Mouse (Mus musculus) cortical plate, adult 2 months (tissue): ENCODE measurements at regions not wholly inside any gene's neighbourhood (a gene's known extent, or its start where the extent isn't known, plus 50 kb on each side); places are given as distances from the start of the nearest gene placed in this dataset.

Experiments used
- H3K27ac ChIP-seq: fragments of 200-500 bp; 2 replicates; pipeline ENCODE4 v1.5.1; 2012; ENCODE audit warnings: low read length, control low read depth, inconsistent platforms; ENCODE audit not compliant: insufficient read depth
- H3K4me1 ChIP-seq: fragments of 200-500 bp; 2 replicates; pipeline ENCODE4 v1.6.1; 2011; ENCODE audit warnings: low read length; ENCODE audit not compliant: control insufficient read depth, insufficient read depth
- H3K4me3 ChIP-seq: fragments of 200-500 bp; 2 replicates; pipeline ENCODE4 v1.5.1; 2011; ENCODE audit warnings: mild to moderate bottlenecking, low read length, control low read depth; ENCODE audit not compliant: insufficient read depth
- CTCF ChIP-seq: fragments of 200-500 bp; IDR thresholded peaks from 2 replicates; pipeline ENCODE4 v1.5.1; 2011; ENCODE audit warnings: mild to moderate bottlenecking, control low read depth, low read length; ENCODE audit not compliant: insufficient read depth; ENCODE audit errors: extremely low read depth
- POLR2A ChIP-seq: fragments of 200-500 bp; IDR thresholded peaks from 2 replicates; pipeline ENCODE4 v1.6.1; 2011; ENCODE audit warnings: mild to moderate bottlenecking, low read length, control low read depth; ENCODE audit not compliant: insufficient read depth; ENCODE audit errors: extremely low read depth

GRCm38 (mm10) chr16:12516834-12517685, 533.1 kb downstream of the Shisa9 start:
- TF ChIP-seq CTCF (no peak), POLR2A (no peak)
- Histone ChIP-seq H3K27ac (no peak overlapping the region), H3K4me1 (no peaks in the 10 kb centered on the region), H3K4me3 (no peak overlapping the region)

GRCm38 (mm10) chr16:12518264-12518663, 534.4 kb downstream of the Shisa9 start:
- Histone ChIP-seq H3K27ac (no peak overlapping the region), H3K4me3 (no peak overlapping the region), H3K4me1 (no peaks in the 10 kb centered on the region)
- no peak for TF ChIP-seq CTCF
- TF ChIP-seq POLR2A, result no peak

GRCm38 (mm10) chr16:12521711-12522476, 538.0 kb downstream of the Shisa9 start:
- Histone ChIP-seq H3K4me1 (no peaks in the 10 kb centered on the region), H3K27ac (no peak overlapping the region), H3K4me3 (no peak overlapping the region)
- TF ChIP-seq CTCF (no peak), POLR2A (no peak)

- H3K4me3 ChIP-seq, result no peak overlapping the region
- no peak for TF ChIP-seq CTCF
- no peak for TF ChIP-seq POLR2A
- H3K27ac ChIP-seq, result no peak overlapping the region
- H3K4me1 ChIP-seq, result no peaks in the 10 kb centered on the region
Measured at GRCm38 (mm10) chr16:12548462-12548861, 561.0 kb upstream of the Ercc4 start.

GRCm38 (mm10) chr16:12588889-12589288, 520.6 kb upstream of the Ercc4 start:
- peak; percentile 24; the same call in 1 of the 2 replicates for TF ChIP-seq CTCF
- no peak for TF ChIP-seq POLR2A
- H3K27ac ChIP-seq, result no peak overlapping the region

GRCm38 (mm10) chr16:12608259-12608658, 501.2 kb upstream of the Ercc4 start:
- TF ChIP-seq CTCF, result no peak
- no peak for TF ChIP-seq POLR2A
- no peak overlapping the region for H3K27ac ChIP-seq

More at GRCm38 (mm10) chr16:12588889-12589288, 520.6 kb upstream of the Ercc4 start:
- Histone ChIP-seq H3K4me1 (no peaks in the 10 kb centered on the region), H3K4me3 (no peak overlapping the region)

GRCm38 (mm10) chr16:12611106-12611505, 498.4 kb upstream of the Ercc4 start:
- no peak for TF ChIP-seq CTCF
- no peak for TF ChIP-seq POLR2A
- Histone ChIP-seq H3K4me1 (no peaks in the 10 kb centered on the region), H3K4me3 (no peak overlapping the region), H3K27ac (no peak overlapping the region)

More at GRCm38 (mm10) chr16:12608259-12608658, 501.2 kb upstream of the Ercc4 start:
- Histone ChIP-seq H3K4me3 (no peak overlapping the region), H3K4me1 (no peaks in the 10 kb centered on the region)

- no peaks in the 10 kb centered on the region for H3K4me1 ChIP-seq
- no peak for TF ChIP-seq POLR2A
- TF ChIP-seq CTCF, result no peak
- H3K27ac ChIP-seq, result no peak overlapping the region
- no peak overlapping the region for H3K4me3 ChIP-seq
Measured at GRCm38 (mm10) chr16:12617781-12618180, 491.7 kb upstream of the Ercc4 start.

GRCm38 (mm10) chr16:12632533-12632932, 477.0 kb upstream of the Ercc4 start:
- TF ChIP-seq CTCF (no peak), POLR2A (no peak)
- Histone ChIP-seq H3K4me3 (no peak overlapping the region), H3K4me1 (no peaks in the 10 kb centered on the region), H3K27ac (no peak overlapping the region)
